Mouse (Mus musculus): ENCODE measurements at regions not wholly inside any gene's neighbourhood (a gene's known extent, or its start where the extent isn't known, plus 50 kb on each side); places are given as distances from the start of the nearest gene placed in this dataset.

DNA sequence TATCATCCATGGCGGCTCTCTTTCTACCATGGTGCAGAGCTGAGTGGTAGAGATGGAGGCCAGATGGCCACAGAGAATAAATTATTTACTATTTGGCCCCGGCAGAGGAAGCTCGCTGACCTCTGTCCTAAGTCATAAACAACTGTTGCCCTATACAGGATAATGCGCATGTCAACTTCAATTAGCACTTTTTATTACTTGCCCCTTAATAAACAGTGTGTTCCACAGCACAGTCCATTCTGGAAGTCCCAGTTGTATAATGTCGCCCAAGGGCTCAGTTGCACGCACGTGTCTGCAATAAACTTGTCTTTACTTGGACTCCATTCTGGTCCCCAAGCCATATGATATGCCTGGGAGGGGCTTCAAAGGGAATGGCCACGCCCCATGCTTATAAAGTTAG, 150.1 kb upstream of the Runx1 start:
- TF ChIP-seq MAFK (IDR thresholded peaks at IDR 0.05; ENCODE audit: insufficient read depth, low read depth, low read length): no peak
- no peak for TF ChIP-seq ZC3H11A (IDR thresholded peaks at IDR 0.05; ENCODE audit: borderline replicate concordance, low read depth, low read length)
- TF ChIP-seq CHD2 (IDR thresholded peaks at IDR 0.05; ENCODE audit: low read depth, low read length): no peak
- no peak for TF ChIP-seq HCFC1 (IDR thresholded peaks at IDR 0.05; ENCODE audit: borderline replicate concordance, insufficient read depth, low read length)
- TF ChIP-seq ZNF384 (IDR thresholded peaks at IDR 0.05; ENCODE audit: low read depth, low read length): no peak
